Mouse (Mus musculus) cerebellum, adult 9-10 months (tissue): ENCODE results near the gene Snx32.
A peak's percentile ranks its signal among the peaks of the same experiment; 100 is the strongest.

ENCODE experiments used
- DNase-seq: peaks from one replicate; pipeline ENCODE4 v3.0.0; 2022

The Snx32 gene

GRCm38 (mm10) chr19:5511074-5511632 lies 815 bp upstream of the Snx32 start:
- DNase-seq, result no peak

DNA sequence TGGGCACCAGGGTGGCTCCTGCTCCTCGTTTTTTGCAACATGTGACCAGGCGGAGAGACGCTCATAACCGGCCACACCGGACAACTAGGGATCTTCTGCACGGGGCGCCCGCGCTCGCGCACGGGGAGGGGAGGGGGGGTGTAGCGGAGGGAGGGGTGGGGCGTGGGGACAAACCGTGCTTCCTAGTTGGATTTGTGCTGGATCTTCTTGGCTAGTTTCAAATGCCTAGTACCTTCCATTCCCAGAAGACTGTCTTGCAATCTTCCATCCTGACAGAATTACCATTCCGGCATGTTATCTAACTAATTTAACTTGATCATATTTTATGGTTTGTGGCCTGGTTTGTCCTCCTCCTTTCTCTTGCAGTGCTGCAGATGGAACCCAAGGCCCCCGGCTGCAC lies 6.7 kb downstream of the Snx32 start, which contains the start of gene 1700020D05Rik:
Gene 1700020D05Rik (minus strand): TSS at position 101 of the 400 bp plus-strand sequence.
- no peak for DNase-seq

DNA sequence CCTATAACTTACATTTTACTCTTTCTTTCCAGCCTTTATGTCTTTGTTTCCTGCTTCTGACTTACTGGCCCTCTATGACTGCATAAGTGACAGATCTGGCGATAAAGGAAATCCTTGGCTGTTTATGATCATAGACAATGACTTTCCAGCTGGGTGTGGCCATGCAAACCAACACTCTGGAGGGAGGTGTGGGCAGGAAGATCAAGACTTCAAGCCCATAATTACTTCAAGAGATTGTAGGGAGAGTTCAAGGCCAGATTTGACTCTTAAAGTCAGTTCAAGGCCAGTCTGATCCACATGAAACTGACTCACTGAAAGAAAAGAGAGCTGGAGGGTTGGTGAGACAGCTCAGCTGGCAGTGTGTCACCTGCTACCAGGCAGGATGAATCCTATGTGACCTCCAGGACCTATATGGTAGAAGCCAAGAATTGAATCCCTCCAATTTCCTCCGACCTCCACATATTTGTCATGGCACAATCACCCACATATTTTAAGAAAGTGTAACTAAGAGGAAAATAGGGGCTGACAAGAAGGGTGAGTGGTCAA lies 9.9 kb downstream of the Snx32 start:
- no peak for DNase-seq

- DNase-seq, result no peak
Observed at GRCm38 (mm10) chr19:5496052-5496370, 14.3 kb downstream of the Snx32 start.

GRCm38 (mm10) chr19:5495353-5496051 lies 14.8 kb downstream of the Snx32 start:
- DNase-seq, result no peak

DNA sequence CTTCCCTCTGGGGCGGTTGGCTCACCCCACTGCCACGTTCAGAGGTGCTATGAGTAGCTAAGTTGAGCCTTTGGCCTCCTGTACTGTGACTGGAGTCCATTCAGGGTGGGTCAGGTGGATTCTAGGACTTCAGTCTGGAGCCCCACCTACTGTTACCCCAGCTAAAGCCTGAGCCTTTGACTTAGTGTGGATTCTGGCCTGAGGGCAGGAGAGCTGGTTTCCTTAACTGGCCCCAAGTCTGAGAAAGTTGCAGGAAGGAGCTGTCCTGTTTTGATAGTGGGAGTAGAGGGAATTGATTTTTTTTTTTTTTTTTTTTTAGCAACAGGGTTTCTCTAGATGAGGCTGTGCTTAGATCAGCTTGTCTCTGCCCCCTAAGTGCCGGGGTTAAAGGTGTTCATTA lies 16.0 kb downstream of the Snx32 start:
- no peak for DNase-seq

GRCm38 (mm10) chr19:5493301-5493721 lies 17.0 kb downstream of the Snx32 start:
- peak; percentile 54 for DNase-seq

GRCm38 (mm10) chr19:5492641-5493040 lies 17.7 kb downstream of the Snx32 start:
- DNase-seq, result peak; percentile 47

- peak; percentile 84 for DNase-seq
Observed at GRCm38 (mm10) chr19:5490898-5491708, 19.2 kb downstream of the Snx32 start.

GRCm38 (mm10) chr19:5490313-5490897 lies 19.9 kb downstream of the Snx32 start, which contains the start of gene Cfl1:
Cfl1 (plus strand) TSS chr19:5490455.
- peak; percentile 94 for DNase-seq

- DNase-seq, result peak; percentile 68
Observed at GRCm38 (mm10) chr19:5489721-5490120, 20.6 kb downstream of the Snx32 start.

- peak; percentile 96 for DNase-seq
Observed at GRCm38 (mm10) chr19:5488878-5489571, 21.3 kb downstream of the Snx32 start.

- DNase-seq, result peak; percentile 98
Observed at GRCm38 (mm10) chr19:5487768-5488550, 22.4 kb downstream of the Snx32 start, which contains the start of gene Mus81. Mus81 (minus strand) TSS chr19:5488402.

DNA sequence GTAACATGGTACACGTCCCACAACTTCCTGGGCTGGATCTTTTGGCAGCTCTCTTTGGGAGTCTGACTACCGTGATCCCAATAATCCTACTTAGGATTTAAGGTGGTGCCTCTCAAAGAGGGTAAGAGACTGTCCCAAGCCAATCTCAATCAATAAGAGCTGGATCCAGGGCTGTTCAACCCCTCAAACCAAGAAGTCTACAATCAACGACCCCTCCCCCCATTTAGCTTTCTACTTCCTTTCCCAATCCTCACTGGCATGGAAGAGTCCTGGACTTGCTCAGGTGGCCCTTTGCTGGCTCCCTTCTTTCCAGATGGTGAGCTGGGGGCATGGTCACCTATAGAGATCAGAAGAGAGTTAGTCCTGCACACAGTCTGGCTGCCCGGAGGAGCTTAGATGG lies 23.6 kb downstream of the Snx32 start:
- DNase-seq, result no peak

- peak; percentile 88 for DNase-seq
Observed at GRCm38 (mm10) chr19:5486286-5486685, 24.1 kb downstream of the Snx32 start.

- DNase-seq, result peak; percentile 93
Observed at GRCm38 (mm10) chr19:5485821-5486220, 24.5 kb downstream of the Snx32 start.

DNA sequence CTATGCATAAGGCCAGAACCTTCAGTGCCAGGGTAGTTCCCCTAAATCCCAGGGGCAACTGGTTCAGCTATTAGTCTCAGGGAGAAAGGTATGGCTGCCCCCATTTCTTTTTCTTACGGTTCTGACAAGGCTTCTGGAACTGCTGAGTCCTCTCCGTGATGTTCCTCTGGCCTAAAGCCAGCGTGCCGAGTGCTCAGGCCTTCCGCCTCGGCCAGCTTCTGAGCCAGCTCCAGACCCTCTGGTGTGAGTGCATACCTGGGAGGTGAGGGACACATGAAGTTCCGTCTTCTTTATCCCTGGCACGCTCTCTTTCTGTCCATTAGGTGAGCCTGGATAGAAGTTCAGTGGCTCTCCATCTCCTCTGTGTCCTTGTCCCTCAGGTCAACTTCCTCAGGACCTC lies 25.0 kb downstream of the Snx32 start:
- DNase-seq, result no peak

- DNase-seq, result peak; percentile 54
Observed at GRCm38 (mm10) chr19:5484496-5484895, 25.8 kb downstream of the Snx32 start.

DNA sequence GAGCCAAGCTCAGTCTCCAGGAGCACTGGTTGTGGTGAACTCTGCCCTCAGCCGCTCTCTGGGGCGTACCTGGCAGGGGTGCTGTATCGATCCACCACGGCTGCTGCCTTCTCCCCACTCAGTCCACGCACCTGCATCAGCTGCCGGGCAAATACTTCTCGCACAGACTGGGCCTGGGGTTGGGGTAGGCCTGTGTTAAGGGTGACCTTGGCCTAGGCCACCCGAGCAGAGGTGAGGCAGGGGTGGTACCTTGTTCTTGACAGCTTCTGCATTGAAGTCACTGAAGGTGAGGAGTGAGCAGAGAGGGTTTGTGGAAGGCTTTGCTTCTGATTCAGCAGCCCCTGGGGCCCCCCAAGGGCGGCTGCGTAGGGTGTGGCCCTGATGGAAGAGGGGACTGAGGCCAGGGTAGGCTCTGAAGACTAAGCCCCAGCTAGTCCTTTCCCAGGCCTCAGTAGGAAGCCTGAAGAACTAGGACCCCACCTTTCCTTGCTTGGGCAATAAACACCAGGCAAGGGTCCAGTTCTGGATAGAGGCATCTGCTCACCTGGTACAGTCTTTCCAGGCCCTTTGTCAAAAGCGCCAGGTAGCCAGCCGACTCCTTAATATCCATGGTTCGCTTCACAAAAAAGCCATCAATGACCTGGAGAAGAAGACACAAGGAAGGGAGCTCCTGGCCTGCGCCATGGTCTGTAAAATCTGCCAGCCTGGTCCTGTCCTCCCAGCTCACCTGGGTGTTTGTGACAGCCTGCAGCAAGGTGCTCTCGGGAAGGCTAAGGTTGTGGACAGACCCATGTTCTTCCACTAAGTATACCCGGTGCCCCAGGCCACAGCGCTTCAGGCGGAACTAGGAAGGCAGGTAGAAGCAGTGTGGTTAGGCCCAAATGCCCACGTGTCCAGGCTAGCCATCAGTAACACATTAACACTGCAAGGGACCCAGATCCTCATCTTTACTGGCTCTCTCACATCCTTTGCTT lies 26.7 kb downstream of the Snx32 start:
- DNase-seq, result peak; percentile 63

- DNase-seq, result peak; percentile 39
Observed at GRCm38 (mm10) chr19:5481398-5481797, 28.9 kb downstream of the Snx32 start.
